Mouse (Mus musculus) forebrain, embryonic 12.5 days (tissue): ENCODE results near the gene Jtb. TPM values are rescaled to one million over a fixed set of nuclear protein-coding genes. Genes with fewer than 3 reads are reported as not detected.

Experiments used
- ATAC-seq: fragments of 200-750 bp; cut with Nextera tagmentation; 2 replicates; pipeline ENCODE4 v1.8.0; 2017; ENCODE audit warnings: moderate TSS enrichment; ENCODE audit not compliant: low FRiP score
- H3K27ac ChIP-seq: fragments of 300-500 bp; sonication (generic); 2 replicates; pipeline ENCODE4 v1.5.1; 2016; ENCODE audit warnings: mild to moderate bottlenecking
- H3K27me3 ChIP-seq: fragments of 300-500 bp; sonication (generic); 2 replicates; pipeline ENCODE4 v1.6.1; 2016; ENCODE audit warnings: mild to moderate bottlenecking
- H3K36me3 ChIP-seq: fragments of 300-500 bp; sonication (generic); replicated peaks from 2 replicates; pipeline ENCODE4 v1.6.1; 2016; ENCODE audit warnings: mild to moderate bottlenecking
- H3K4me1 ChIP-seq: fragments of 300-500 bp; sonication (generic); 2 replicates; pipeline ENCODE4 v1.6.1; 2016
- H3K4me2 ChIP-seq: fragments of 300-500 bp; sonication (generic); 2 replicates; pipeline ENCODE4 v1.6.1; 2016; ENCODE audit warnings: mild to moderate bottlenecking, moderate library complexity
- H3K4me3 ChIP-seq: fragments of 300-500 bp; sonication (generic); replicated peaks from 2 replicates; pipeline ENCODE4 v1.5.1; 2016; ENCODE audit warnings: mild to moderate bottlenecking
- H3K9ac ChIP-seq: fragments of 300-500 bp; sonication (generic); 2 replicates; pipeline ENCODE4 v1.6.1; 2016; ENCODE audit warnings: mild to moderate bottlenecking
- H3K9me3 ChIP-seq: fragments of 300-500 bp; sonication (generic); 2 replicates; pipeline ENCODE4 v1.6.1; 2016
- WGBS: fragments of 180-500 bp; shearing (Covaris S2); methylation state at CpG from one replicate; pipeline ENCODE4 v1.1.7; 2016; 5-methylcytosine and 5-hydroxymethylcytosine counted together
- polyA plus RNA-seq: library from polyadenylated mRNA; unstranded; fragments of >200 nt; fragmentation: Nextera tagmentation; extraction: Ambion mirVana; gene quantifications from 2 replicates; pipeline ENCODE4 v1.2.1, GENCODE M21; 2016

The Jtb gene
- polyA plus RNA-seq, result 93.8 and 100.0 TPM in 2 replicates

DNA sequence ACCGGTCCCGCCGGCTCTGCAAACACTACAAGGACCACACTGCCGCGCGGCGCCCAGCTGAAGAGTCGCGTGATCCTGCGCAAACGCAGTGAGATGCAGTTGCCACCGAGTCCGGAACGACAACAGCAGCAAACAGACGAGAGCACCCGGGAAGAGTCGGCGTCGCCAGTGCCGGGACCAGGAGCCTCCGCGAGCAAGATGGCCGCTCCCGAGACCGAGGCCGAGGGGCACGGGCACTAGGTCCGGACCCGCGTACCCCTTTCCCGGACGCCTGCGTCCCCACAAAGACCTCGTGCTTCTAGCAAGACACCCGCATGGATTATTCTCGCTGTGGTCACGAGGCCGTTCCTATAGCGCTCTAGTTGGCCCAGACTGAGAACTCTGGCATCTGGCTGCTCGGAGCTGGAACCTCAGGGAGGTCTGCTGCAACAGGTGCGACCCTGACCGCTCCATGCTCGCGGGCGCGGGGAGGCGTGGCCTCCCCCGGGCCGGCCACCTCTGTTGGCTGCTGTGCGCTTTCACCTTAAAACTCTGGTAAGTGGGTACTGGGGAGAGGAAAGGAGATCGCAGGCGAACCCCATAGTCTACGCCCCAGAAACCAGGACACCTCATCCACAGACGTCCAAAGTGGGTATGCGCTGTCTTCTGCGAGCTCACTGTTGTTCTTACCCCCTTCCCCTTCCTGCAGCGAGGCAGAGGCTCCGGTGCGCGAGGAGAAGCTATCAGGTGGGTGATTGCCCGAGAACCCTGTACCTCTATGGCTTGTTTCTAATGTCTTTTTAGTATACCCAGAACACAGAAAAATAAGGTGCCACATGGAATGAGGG, at the start of gene Jtb:
TSS of gene Jtb (plus strand) at position 91 of the 827 bp plus-strand sequence.
- Histone ChIP-seq H3K9ac (peak within 1 kb of the TSS; percentile 75), H3K36me3 (peaks cover 27% of the 10 kb centered on the region), H3K4me3 (peak within 1 kb of the TSS; percentile 61), H3K27me3 (no peaks in the 10 kb centered on the region), H3K27ac (peak within 1 kb of the TSS; percentile 88), H3K4me2 (peak within 1 kb of the TSS; percentile 79), H3K4me1 (peaks cover 13% of the 10 kb centered on the region), H3K9me3 (no peaks in the 10 kb centered on the region)
- WGBS, result under 1% methylated on average over 61 of the region's 61 CpGs
- peak; percentile 97 for ATAC-seq

GRCm38 (mm10) chr3:90183581-90183980, 47.8 kb upstream of the Jtb start:
- Histone ChIP-seq H3K27me3 (no peaks in the 10 kb centered on the region), H3K4me1 (no peaks in the 10 kb centered on the region), H3K27ac (no peak overlapping the region), H3K4me2 (no peak overlapping the region), H3K9me3 (no peaks in the 10 kb centered on the region), H3K4me3 (no peak overlapping the region), H3K36me3 (no peaks in the 10 kb centered on the region), H3K9ac (no peak overlapping the region)
- ATAC-seq, result no peak
- 73% methylated on average over 3 of the region's 3 CpGs for WGBS

- no peaks in the 10 kb centered on the region for H3K9me3 ChIP-seq
- WGBS, result 82% methylated on average over 11 of the region's 11 CpGs
- 0 out of 2 replicates have a peak, but pooled peaks cover 3% of the 10 kb centered on the region for H3K4me1 ChIP-seq
- no peak overlapping the region for H3K27ac ChIP-seq
- no peak overlapping the region for H3K9ac ChIP-seq
- ATAC-seq, result no peak
- H3K36me3 ChIP-seq, result no peaks in the 10 kb centered on the region
- H3K27me3 ChIP-seq, result no peaks in the 10 kb centered on the region
- H3K4me2 ChIP-seq, result no peak overlapping the region
- no peak overlapping the region for H3K4me3 ChIP-seq
These were observed 40.4 kb upstream of the Jtb start for GRCm38 (mm10) chr3:90190859-90191510.

DNA sequence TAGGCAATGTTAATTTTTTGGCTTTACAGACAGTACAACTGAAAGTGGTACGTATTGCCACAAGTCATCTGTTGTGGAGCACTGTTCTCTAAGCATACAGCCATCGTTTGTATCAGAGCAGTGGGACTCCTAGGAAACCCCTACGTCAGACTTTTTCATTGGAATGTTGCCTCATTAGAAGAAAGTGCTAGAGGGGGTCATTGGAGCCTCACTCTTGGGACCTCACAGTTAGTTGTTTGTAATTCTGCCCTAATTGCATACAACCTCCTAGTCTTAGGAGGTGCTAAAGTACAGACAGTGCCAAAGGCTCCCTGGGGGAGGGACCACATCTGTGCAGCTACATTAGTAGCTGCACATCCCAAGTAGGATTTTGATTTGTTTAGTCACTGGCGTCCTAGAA, 36.6 kb upstream of the Jtb start:
- 31% methylated on average over 4 of the region's 4 CpGs for WGBS
- no peaks in the 10 kb centered on the region for H3K9me3 ChIP-seq
- H3K9ac ChIP-seq, result no peak overlapping the region
- no peaks in the 10 kb centered on the region for H3K36me3 ChIP-seq
- 0 out of 2 replicates have a peak, but pooled peaks have one; percentile 39 for ATAC-seq
- no peaks in the 10 kb centered on the region for H3K27me3 ChIP-seq
- H3K4me1 ChIP-seq, result 0 out of 2 replicates have a peak, but pooled peaks cover 3% of the 10 kb centered on the region
- no peak overlapping the region for H3K4me3 ChIP-seq
- H3K27ac ChIP-seq, result no peak overlapping the region
- H3K4me2 ChIP-seq, result no peak overlapping the region

- H3K4me2 ChIP-seq, result no peak overlapping the region
- 94% methylated on average over 1 of the region's 1 CpGs for WGBS
- no peak overlapping the region for H3K27ac ChIP-seq
- no peak for ATAC-seq
- no peak overlapping the region for H3K4me3 ChIP-seq
- H3K9ac ChIP-seq, result no peak overlapping the region
- 0 out of 2 replicates have a peak, but pooled peaks cover 3% of the 10 kb centered on the region for H3K4me1 ChIP-seq
- H3K27me3 ChIP-seq, result no peaks in the 10 kb centered on the region
- no peaks in the 10 kb centered on the region for H3K9me3 ChIP-seq
- H3K36me3 ChIP-seq, result no peaks in the 10 kb centered on the region
These were observed 35.8 kb upstream of the Jtb start for GRCm38 (mm10) chr3:90195644-90196043.

GRCm38 (mm10) chr3:90197548-90197947, 33.8 kb upstream of the Jtb start:
- 85% methylated on average over 1 of the region's 1 CpGs for WGBS
- H3K9ac ChIP-seq, result no peak overlapping the region

GRCm38 (mm10) chr3:90202884-90203283, 28.5 kb upstream of the Jtb start:
- Histone ChIP-seq H3K27ac (no peak overlapping the region), H3K27me3 (no peaks in the 10 kb centered on the region), H3K4me1 (no peaks in the 10 kb centered on the region), H3K4me3 (no peak overlapping the region), H3K9ac (no peak overlapping the region), H3K9me3 (no peaks in the 10 kb centered on the region), H3K4me2 (no peak overlapping the region), H3K36me3 (peaks cover 6% of the 10 kb centered on the region)
- 38% methylated on average over 1 of the region's 1 CpGs for WGBS
- ATAC-seq, result no peak

More at GRCm38 (mm10) chr3:90197548-90197947, 33.8 kb upstream of the Jtb start:
- Histone ChIP-seq H3K4me3 (no peak overlapping the region), H3K4me1 (0 out of 2 replicates have a peak, but pooled peaks cover 3% of the 10 kb centered on the region), H3K27ac (no peak overlapping the region), H3K4me2 (no peak overlapping the region), H3K27me3 (no peaks in the 10 kb centered on the region), H3K9me3 (no peaks in the 10 kb centered on the region), H3K36me3 (no peaks in the 10 kb centered on the region)
- ATAC-seq, result no peak

DNA sequence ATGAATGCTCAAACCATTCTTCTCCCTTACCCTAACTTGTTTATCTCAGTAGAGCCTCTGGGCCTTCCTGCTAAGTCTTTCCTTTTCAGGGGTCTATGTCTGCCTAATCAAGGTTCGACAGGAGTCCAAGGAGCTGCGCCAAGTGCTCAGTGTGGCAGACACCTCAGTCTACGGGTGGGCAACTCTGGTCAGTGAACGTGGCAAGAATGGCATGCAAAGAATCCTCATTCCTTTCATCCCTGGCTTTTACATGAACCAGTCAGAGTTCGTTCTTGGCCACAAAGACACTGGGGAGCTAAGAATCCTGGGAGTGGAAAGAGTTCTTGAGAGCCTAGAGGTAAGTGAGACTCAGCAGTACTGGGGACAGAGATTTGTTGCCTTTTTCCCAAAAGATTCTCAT, 27.8 kb upstream of the Jtb start:
- no peaks in the 10 kb centered on the region for H3K9me3 ChIP-seq
- H3K4me1 ChIP-seq, result no peaks in the 10 kb centered on the region
- H3K27ac ChIP-seq, result no peak overlapping the region
- no peak for ATAC-seq
- no peak overlapping the region for H3K4me3 ChIP-seq
- no peaks in the 10 kb centered on the region for H3K27me3 ChIP-seq
- H3K36me3 ChIP-seq, result peaks cover 14% of the 10 kb centered on the region
- no peak overlapping the region for H3K4me2 ChIP-seq
- 75% methylated on average over 5 of the region's 5 CpGs for WGBS
- H3K9ac ChIP-seq, result no peak overlapping the region

DNA sequence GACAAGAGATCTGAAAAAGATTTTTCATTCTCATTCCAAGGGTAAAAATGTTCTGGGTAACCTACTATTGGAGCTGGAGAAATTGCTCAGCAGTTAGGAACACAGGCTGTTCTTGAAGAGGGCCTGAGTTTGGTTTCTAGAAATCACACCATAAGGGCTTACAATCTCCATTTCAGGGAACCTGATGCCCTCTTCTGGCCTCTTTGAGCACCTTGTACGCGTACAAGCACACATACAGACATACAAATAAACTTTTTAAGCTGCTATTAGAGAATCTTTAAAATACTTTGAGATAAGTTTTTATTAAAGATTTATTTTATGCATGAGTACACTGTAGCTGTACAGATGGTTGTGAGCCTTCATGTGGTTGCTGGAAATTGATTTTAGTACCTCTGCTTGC, 26.8 kb upstream of the Jtb start:
- 94% methylated on average over 2 of the region's 2 CpGs for WGBS
- Histone ChIP-seq H3K9me3 (no peaks in the 10 kb centered on the region), H3K4me1 (no peaks in the 10 kb centered on the region), H3K27me3 (no peaks in the 10 kb centered on the region), H3K4me3 (no peak overlapping the region), H3K9ac (no peak overlapping the region), H3K36me3 (peaks cover 23% of the 10 kb centered on the region), H3K27ac (no peak overlapping the region), H3K4me2 (no peak overlapping the region)
- no peak for ATAC-seq

- Histone ChIP-seq H3K27me3 (no peaks in the 10 kb centered on the region), H3K4me1 (peaks cover 17% of the 10 kb centered on the region), H3K9me3 (no peaks in the 10 kb centered on the region), H3K36me3 (peaks cover 54% of the 10 kb centered on the region), H3K9ac (no peak overlapping the region), H3K4me2 (no peak overlapping the region), H3K27ac (no peak overlapping the region), H3K4me3 (no peak overlapping the region)
- WGBS, result 85% methylated on average over 2 of the region's 2 CpGs
- no peak for ATAC-seq
These were observed 22.7 kb upstream of the Jtb start for GRCm38 (mm10) chr3:90208662-90209061.

DNA sequence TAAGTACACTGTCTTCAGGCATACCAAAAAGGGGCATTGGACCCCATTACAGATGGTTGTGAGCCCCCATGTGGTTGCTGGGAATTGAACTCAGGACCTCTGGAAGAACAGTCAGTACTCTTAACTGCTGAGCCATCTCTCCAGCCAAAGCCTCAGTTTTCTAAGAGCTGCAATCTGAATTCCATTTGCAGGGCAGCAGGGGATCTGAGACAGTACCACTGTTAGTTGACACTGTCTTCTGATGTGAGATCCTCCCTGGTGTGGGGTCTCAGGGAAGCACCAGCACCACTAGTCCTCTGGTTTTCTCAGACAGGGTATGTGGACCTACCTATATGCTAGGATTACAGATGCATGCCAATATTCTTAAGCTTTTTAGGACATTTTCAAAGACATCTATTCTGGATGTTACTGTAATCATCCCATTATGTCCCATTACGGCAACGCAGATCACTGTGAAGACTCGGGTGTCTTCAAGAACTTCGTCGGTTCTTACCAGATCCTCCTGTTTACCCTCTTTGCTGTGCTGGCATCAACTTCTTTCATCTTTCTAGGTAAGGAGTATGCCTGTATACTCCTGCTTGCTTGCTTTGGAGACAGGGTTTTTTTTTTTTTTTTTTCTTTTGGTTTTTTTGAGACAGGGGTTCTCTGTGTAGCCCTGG, 21.4 kb upstream of the Jtb start:
- Histone ChIP-seq H3K9me3 (no peaks in the 10 kb centered on the region), H3K9ac (no peak overlapping the region; the same call in 1 of the 2 replicates), H3K4me1 (peaks cover 24% of the 10 kb centered on the region), H3K36me3 (peaks cover 54% of the 10 kb centered on the region), H3K27me3 (no peaks in the 10 kb centered on the region), H3K4me3 (no peak overlapping the region), H3K27ac (no peak overlapping the region), H3K4me2 (no peak overlapping the region)
- WGBS, result 94% methylated on average over 5 of the region's 5 CpGs
- ATAC-seq, result no peak
